ENCODE assay signal across 11 mouse cellular contexts in genomic region chrX:11100935-11101334, GRCm38 (mm10).
A peak's percentile ranks its signal among the peaks of the same experiment; 100 is the strongest.
DNase-seq lines count a peak whose midpoint lies in the region; TF ChIP-seq lines count a peak whose summit lies in the region.
"Had no signal": no experiment of that assay in that cellular context is flagged by ENCODE, and none has a peak within 500 bp of the region (broad histone marks: within the 10 kb centered on the region; RNA-seq: fewer than 3 reads in every experiment).

No protein-coding gene starts in this region.

- H3K4me3 ChIP-seq in left cerebral cortex, adult 2 months = no peak overlapping the region
- H3K4me3 ChIP-seq: liver, embryonic 13.5 days had no signal

- DNase-seq in gastrocnemius, postnatal 14 days = peak; percentile 14
- DNase-seq in gastrocnemius, postnatal 10 days = no peak
- DNase-seq in left cerebral cortex, adult 2 months (ENCODE audit: extremely low spot score in 1 of 2, low spot score in 2 of 2) = peak in 1 of 2 experiments; percentile 23
- DNase-seq in left cerebral cortex, postnatal 36 days (ENCODE audit: low spot score in 2 of 2) = no peak
- peak; percentile 40 for DNase-seq in adrenal gland, postnatal 10 days
- DNase-seq in lung, postnatal 10 days = peak; percentile 54
- DNase-seq in thymus, postnatal 10 days (ENCODE audit: low spot score in 2 of 2) = no peak
- no peak for DNase-seq in embryo, embryonic 11 days
- DNase-seq: cerebellum, adult 11 months; heart, postnatal 36 days; liver, embryonic 13.5 days had no signal

- H3K27ac ChIP-seq in left cerebral cortex, adult 2 months = no peak overlapping the region
- H3K27ac ChIP-seq: liver, embryonic 13.5 days had no signal

- peak; percentile 48 for TF ChIP-seq CTCF in left cerebral cortex, adult 2 months (IDR thresholded peaks at IDR 0.05)

- intact Hi-C loops in gastrocnemius, postnatal 14 days (cut with DNase I; ENCODE audit: low total_unique reads) = no loop called here
- intact Hi-C loops in left cerebral cortex, adult 2 months (cut with DNase I) = no loop called here
- intact Hi-C loops in left cerebral cortex, postnatal 36 days (cut with DNase I) = no loop called here

Comparison
In these comparisons a context has a peak if more than half of its experiments do, and no peak if none do; other contexts are left out.
1. DNase-seq: peak in gastrocnemius, postnatal 14 days (single experiment), adrenal gland, postnatal 10 days (single experiment) and lung, postnatal 10 days (single experiment); none in gastrocnemius, postnatal 10 days (single experiment), left cerebral cortex, postnatal 36 days (0 of 2), thymus, postnatal 10 days (0 of 2) and embryo, embryonic 11 days (single experiment).